Mouse (Mus musculus): ENCODE data around the gene Kat2a. TPM values are rescaled to one million over a fixed set of nuclear protein-coding genes. Genes with fewer than 3 reads are reported as not detected.

Kat2a gene
- polyA plus RNA-seq, 1 experiment from 2014 or later = 39.0 TPM

GRCm38 (mm10) chr11:100747114-100747513 is 34.8 kb upstream of the Kat2a start:
- no peak overlapping the region for H3K27ac ChIP-seq
- TF ChIP-seq CTCF (IDR thresholded peaks at IDR 0.05; ENCODE audit: low read depth) = no peak
- H3K4me3 ChIP-seq (replicated peaks; ENCODE audit: low read depth, low read length) = no peak overlapping the region
- no peaks in the 10 kb centered on the region for H3K9me3 ChIP-seq (replicated peaks; ENCODE audit: low read length)
- no peaks in the 10 kb centered on the region for H3K4me1 ChIP-seq (replicated peaks; ENCODE audit: insufficient read depth, low read length)
- no peak overlapping the region for H3K4me2 ChIP-seq (ENCODE audit: low read length)
- ATAC-seq (replicated peaks; ENCODE audit: low FRiP score, low read depth) (no peak), DNase-seq (ENCODE audit: low spot score) (no peak)
- no peaks in the 10 kb centered on the region for H3K27me3 ChIP-seq (ENCODE audit: insufficient read depth, low read length)
- H3K36me3 ChIP-seq (ENCODE audit: insufficient read depth, low read length) = no peaks in the 10 kb centered on the region
- 55% methylated on average over 5 of the region's 5 CpGs for WGBS
- no peak overlapping the region for H3K9ac ChIP-seq (ENCODE audit: low read depth, low read length)

GRCm38 (mm10) chr11:100746546-100746945 is 34.3 kb upstream of the Kat2a start:
- H3K4me1 ChIP-seq (replicated peaks; ENCODE audit: insufficient read depth, low read length) = no peaks in the 10 kb centered on the region
- H3K27ac ChIP-seq = no peak overlapping the region
- H3K4me3 ChIP-seq (replicated peaks; ENCODE audit: low read depth, low read length) = no peak overlapping the region
- TF ChIP-seq CTCF (IDR thresholded peaks at IDR 0.05; ENCODE audit: low read depth) = no peak
- no peak for ATAC-seq (replicated peaks; ENCODE audit: low FRiP score, low read depth)
- H3K9ac ChIP-seq (ENCODE audit: low read depth, low read length) = no peak overlapping the region
- H3K27me3 ChIP-seq (ENCODE audit: insufficient read depth, low read length) = no peaks in the 10 kb centered on the region
- 75% methylated on average over 10 of the region's 10 CpGs for WGBS
- DNase-seq (ENCODE audit: low spot score) = no peak
- no peaks in the 10 kb centered on the region for H3K36me3 ChIP-seq (ENCODE audit: insufficient read depth, low read length)
- H3K9me3 ChIP-seq (replicated peaks; ENCODE audit: low read length) = no peaks in the 10 kb centered on the region
- H3K4me2 ChIP-seq (ENCODE audit: low read length) = no peak overlapping the region

GRCm38 (mm10) chr11:100745085-100745484 is 32.8 kb upstream of the Kat2a start:
- H3K4me1 ChIP-seq (replicated peaks; ENCODE audit: insufficient read depth, low read length) = no peaks in the 10 kb centered on the region
- ATAC-seq (replicated peaks; ENCODE audit: low FRiP score, low read depth) = no peak
- peak; percentile 78 for TF ChIP-seq CTCF (IDR thresholded peaks at IDR 0.05; ENCODE audit: low read depth)
- H3K4me2 ChIP-seq (ENCODE audit: low read length) = no peak overlapping the region
- H3K9ac ChIP-seq (ENCODE audit: low read depth, low read length) = no peak overlapping the region
- H3K9me3 ChIP-seq (replicated peaks; ENCODE audit: low read length) = no peaks in the 10 kb centered on the region
- H3K36me3 ChIP-seq (ENCODE audit: insufficient read depth, low read length) = no peaks in the 10 kb centered on the region
- no peak overlapping the region for H3K4me3 ChIP-seq (replicated peaks; ENCODE audit: low read depth, low read length)
- WGBS = 13% methylated on average over 6 of the region's 6 CpGs
- H3K27ac ChIP-seq = no peak overlapping the region
- H3K27me3 ChIP-seq (ENCODE audit: insufficient read depth, low read length) = no peaks in the 10 kb centered on the region
- DNase-seq (ENCODE audit: low spot score) = peak; percentile 76

GRCm38 (mm10) chr11:100741348-100741747 is 29.1 kb upstream of the Kat2a start:
- Histone ChIP-seq H3K4me3 (replicated peaks; ENCODE audit: low read depth, low read length) (no peak overlapping the region), H3K27ac (no peak overlapping the region), H3K4me1 (replicated peaks; ENCODE audit: insufficient read depth, low read length) (peaks cover 10% of the 10 kb centered on the region), H3K4me2 (ENCODE audit: low read length) (no peak overlapping the region), H3K27me3 (ENCODE audit: insufficient read depth, low read length) (no peaks in the 10 kb centered on the region), H3K9me3 (replicated peaks; ENCODE audit: low read length) (no peaks in the 10 kb centered on the region), H3K36me3 (ENCODE audit: insufficient read depth, low read length) (no peaks in the 10 kb centered on the region), H3K9ac (ENCODE audit: low read depth, low read length) (no peak overlapping the region)
- no peak for TF ChIP-seq CTCF (IDR thresholded peaks at IDR 0.05; ENCODE audit: low read depth)
- 43% methylated on average over 6 of the region's 6 CpGs for whole genome bisulfite sequencing
- DNase-seq (ENCODE audit: low spot score) = no peak
- ATAC-seq (replicated peaks; ENCODE audit: low FRiP score, low read depth) = no peak

- no peak overlapping the region for H3K9ac ChIP-seq (ENCODE audit: low read depth, low read length)
- no peaks in the 10 kb centered on the region for H3K9me3 ChIP-seq (replicated peaks; ENCODE audit: low read length)
- WGBS = 17% methylated on average over 5 of the region's 5 CpGs
- no peak overlapping the region for H3K4me3 ChIP-seq (replicated peaks; ENCODE audit: low read depth, low read length)
- H3K27me3 ChIP-seq (ENCODE audit: insufficient read depth, low read length) = no peaks in the 10 kb centered on the region
- H3K27ac ChIP-seq = no peak overlapping the region
- H3K36me3 ChIP-seq (ENCODE audit: insufficient read depth, low read length) = no peaks in the 10 kb centered on the region
- H3K4me1 ChIP-seq (replicated peaks; ENCODE audit: insufficient read depth, low read length) = peaks cover 18% of the 10 kb centered on the region
- DNase-seq (ENCODE audit: low spot score) (no peak), ATAC-seq (replicated peaks; ENCODE audit: low FRiP score, low read depth) (no peak)
- H3K4me2 ChIP-seq (ENCODE audit: low read length) = peak overlapping the region; percentile 53
- no peak for TF ChIP-seq CTCF (IDR thresholded peaks at IDR 0.05; ENCODE audit: low read depth)
Measured at GRCm38 (mm10) chr11:100738749-100739148, 26.5 kb upstream of the Kat2a start.

GRCm38 (mm10) chr11:100738066-100738604 is 25.9 kb upstream of the Kat2a start, which contains the start of gene Rab5c:
Gene Rab5c, minus strand, starts transcription at chr11:100738215.
- Histone ChIP-seq H3K4me3 (replicated peaks; ENCODE audit: low read depth, low read length) (peak within 1 kb of the TSS; percentile 95), H3K4me2 (ENCODE audit: low read length) (peak within 1 kb of the TSS; percentile 73), H3K9ac (ENCODE audit: low read depth, low read length) (peak within 1 kb of the TSS; percentile 96), H3K36me3 (ENCODE audit: insufficient read depth, low read length) (no peaks in the 10 kb centered on the region), H3K4me1 (replicated peaks; ENCODE audit: insufficient read depth, low read length) (peaks cover 18% of the 10 kb centered on the region), H3K9me3 (replicated peaks; ENCODE audit: low read length) (no peaks in the 10 kb centered on the region), H3K27me3 (ENCODE audit: insufficient read depth, low read length) (no peaks in the 10 kb centered on the region), H3K27ac (peak within 1 kb of the TSS; percentile 79)
- under 1% methylated on average over 39 of the region's 39 CpGs for WGBS
- DNase-seq (ENCODE audit: low spot score) (peak; percentile 100), ATAC-seq (replicated peaks; ENCODE audit: low FRiP score, low read depth) (peak; percentile 100)
- TF ChIP-seq CTCF (IDR thresholded peaks at IDR 0.05; ENCODE audit: low read depth) = peak; percentile 24; the same call in 1 of the 2 replicates

Data from kidney, postnatal 0 days (tissue).